Mouse (Mus musculus) liver, embryonic 11.5 days (tissue): Measurements from ENCODE around the gene Pld1. TPM values are rescaled to one million over a fixed set of nuclear protein-coding genes. Genes with fewer than 3 reads are reported as not detected.

Experiments
- ATAC-seq: fragments of 200-750 bp; cut with Nextera tagmentation; replicated peaks from 2 replicates; pipeline ENCODE4 v1.8.0; 2017; ENCODE audit warnings: moderate number of reproducible peaks, mild to moderate bottlenecking, moderate TSS enrichment, moderate library complexity; ENCODE audit not compliant: low FRiP score
- DNase-seq: peaks from one replicate; pipeline ENCODE4 v3.0.0-alpha.2; 2017; ENCODE audit warnings: low spot score
- H3K27ac ChIP-seq: fragments of 300-500 bp; sonication (generic); 2 replicates; pipeline ENCODE4 v1.5.1; 2014; ENCODE audit warnings: mild to moderate bottlenecking, low read depth, low read length, control low read depth
- H3K27me3 ChIP-seq: fragments of 300-500 bp; sonication (generic); replicated peaks from 2 replicates; pipeline ENCODE4 v1.6.1; 2014; ENCODE audit warnings: low read length, mixed read lengths; ENCODE audit not compliant: control insufficient read depth, insufficient read depth
- H3K36me3 ChIP-seq: fragments of 300-500 bp; sonication (generic); 2 replicates; pipeline ENCODE4 v1.6.1; 2014; ENCODE audit warnings: mild to moderate bottlenecking, low read length, moderate library complexity, mixed read lengths; ENCODE audit not compliant: control insufficient read depth, insufficient read depth
- H3K4me1 ChIP-seq: fragments of 300-500 bp; sonication (generic); replicated peaks from 2 replicates; pipeline ENCODE4 v1.6.1; 2014; ENCODE audit warnings: low read length, mixed read lengths; ENCODE audit not compliant: control insufficient read depth, insufficient read depth
- H3K4me2 ChIP-seq: fragments of 300-500 bp; sonication (generic); 2 replicates; pipeline ENCODE4 v1.6.1; 2014; ENCODE audit warnings: mild to moderate bottlenecking, control low read depth, moderate library complexity
- H3K4me3 ChIP-seq: fragments of 300-500 bp; sonication (generic); 2 replicates; pipeline ENCODE4 v1.5.1; 2014; ENCODE audit warnings: low read depth, low read length, control low read depth
- H3K9ac ChIP-seq: fragments of 300-500 bp; sonication (generic); 2 replicates; pipeline ENCODE4 v1.6.1; 2014; ENCODE audit warnings: low read depth, low read length, control low read depth
- H3K9me3 ChIP-seq: fragments of 300-500 bp; sonication (generic); 2 replicates; pipeline ENCODE4 v1.6.1; 2016; ENCODE audit warnings: low read length, inconsistent platforms, mixed read lengths; ENCODE audit not compliant: control insufficient read depth
- WGBS: fragments of 180-500 bp; shearing (Covaris S2); extraction: QIAGEN DNeasy Blood & Tissue Kit; methylation state at CpG from one replicate; pipeline ENCODE4 v1.1.7; 2014; 5-methylcytosine and 5-hydroxymethylcytosine counted together
- polyA plus RNA-seq: library from polyadenylated mRNA; unstranded; fragments of >200 nt; fragmentation: Nextera tagmentation; extraction: Ambion mirVana; gene quantifications from 2 replicates; pipeline ENCODE4 v1.2.1, GENCODE M21; 2014

Pld1 gene
- polyA plus RNA-seq, 1 experiment from 2014 or later: 4.9 TPM

GRCm38 (mm10) chr3:28095451-28095850 is 157.0 kb downstream of the Pld1 start:
- H3K9ac ChIP-seq: no peak overlapping the region

GRCm38 (mm10) chr3:28099175-28099574 is 160.7 kb downstream of the Pld1 start:
- H3K9me3 ChIP-seq: no peaks in the 10 kb centered on the region
- no peak for DNase-seq
- no peaks in the 10 kb centered on the region for H3K36me3 ChIP-seq
- H3K4me1 ChIP-seq: no peaks in the 10 kb centered on the region
- H3K9ac ChIP-seq: no peak overlapping the region
- H3K27ac ChIP-seq: no peak overlapping the region
- no peak overlapping the region for H3K4me3 ChIP-seq
- WGBS: 80% methylated on average over 9 of the region's 9 CpGs
- H3K4me2 ChIP-seq: no peak overlapping the region
- no peak for ATAC-seq
- H3K27me3 ChIP-seq: no peaks in the 10 kb centered on the region

More at GRCm38 (mm10) chr3:28095451-28095850, 157.0 kb downstream of the Pld1 start:
- no peaks in the 10 kb centered on the region for H3K36me3 ChIP-seq
- DNase-seq: no peak
- H3K9me3 ChIP-seq: no peaks in the 10 kb centered on the region
- H3K4me3 ChIP-seq: no peak overlapping the region
- WGBS: 93% methylated on average over 9 of the region's 9 CpGs
- H3K27ac ChIP-seq: no peak overlapping the region
- ATAC-seq: no peak
- H3K27me3 ChIP-seq: no peaks in the 10 kb centered on the region
- H3K4me1 ChIP-seq: no peaks in the 10 kb centered on the region
- H3K4me2 ChIP-seq: no peak overlapping the region

GRCm38 (mm10) chr3:28104992-28105391 is 166.5 kb downstream of the Pld1 start:
- WGBS: 44% methylated on average over 1 of the region's 1 CpGs
- no peaks in the 10 kb centered on the region for H3K4me1 ChIP-seq
- no peak overlapping the region for H3K27ac ChIP-seq
- no peak overlapping the region for H3K9ac ChIP-seq
- H3K36me3 ChIP-seq: no peaks in the 10 kb centered on the region
- DNase-seq (no peak), ATAC-seq (no peak)
- H3K9me3 ChIP-seq: no peaks in the 10 kb centered on the region
- no peaks in the 10 kb centered on the region for H3K27me3 ChIP-seq
- no peak overlapping the region for H3K4me3 ChIP-seq
- no peak overlapping the region for H3K4me2 ChIP-seq

GRCm38 (mm10) chr3:28107446-28108004 is 169.0 kb downstream of the Pld1 start:
- Histone ChIP-seq H3K9me3 (no peaks in the 10 kb centered on the region), H3K4me2 (no peak overlapping the region), H3K27ac (no peak overlapping the region), H3K27me3 (no peaks in the 10 kb centered on the region), H3K4me3 (no peak overlapping the region), H3K36me3 (no peaks in the 10 kb centered on the region), H3K4me1 (no peaks in the 10 kb centered on the region), H3K9ac (no peak overlapping the region)
- WGBS: 37% methylated on average over 6 of the region's 6 CpGs
- ATAC-seq: no peak
- DNase-seq: no peak

- H3K9me3 ChIP-seq: no peaks in the 10 kb centered on the region
- H3K36me3 ChIP-seq: no peaks in the 10 kb centered on the region
- ATAC-seq: no peak
- H3K4me1 ChIP-seq: no peaks in the 10 kb centered on the region
- H3K27me3 ChIP-seq: no peaks in the 10 kb centered on the region
- no peak overlapping the region for H3K4me2 ChIP-seq
- DNase-seq: no peak
- no peak overlapping the region for H3K4me3 ChIP-seq
- no peak overlapping the region for H3K9ac ChIP-seq
- WGBS: 66% methylated on average over 5 of the region's 5 CpGs
- H3K27ac ChIP-seq: no peak overlapping the region
Measured at GRCm38 (mm10) chr3:28111516-28111915, 173.0 kb downstream of the Pld1 start.

GRCm38 (mm10) chr3:28113881-28114280 is 175.4 kb downstream of the Pld1 start:
- no peaks in the 10 kb centered on the region for H3K4me1 ChIP-seq
- no peak overlapping the region for H3K9ac ChIP-seq
- DNase-seq: no peak
- no peaks in the 10 kb centered on the region for H3K9me3 ChIP-seq
- WGBS: 73% methylated on average over 2 of the region's 2 CpGs
- no peak overlapping the region for H3K27ac ChIP-seq
- H3K27me3 ChIP-seq: no peaks in the 10 kb centered on the region
- no peak overlapping the region for H3K4me3 ChIP-seq
- H3K4me2 ChIP-seq: no peak overlapping the region
- ATAC-seq: no peak
- no peaks in the 10 kb centered on the region for H3K36me3 ChIP-seq

- H3K4me3 ChIP-seq: no peak overlapping the region
- H3K27ac ChIP-seq: no peak overlapping the region
- 78% methylated on average over 5 of the region's 5 CpGs for WGBS
- ATAC-seq (no peak), DNase-seq (no peak)
- no peaks in the 10 kb centered on the region for H3K36me3 ChIP-seq
- H3K9me3 ChIP-seq: no peaks in the 10 kb centered on the region
- H3K4me1 ChIP-seq: no peaks in the 10 kb centered on the region
- no peak overlapping the region for H3K4me2 ChIP-seq
- no peak overlapping the region for H3K9ac ChIP-seq
- H3K27me3 ChIP-seq: no peaks in the 10 kb centered on the region
Measured at GRCm38 (mm10) chr3:28141716-28142115, 203.2 kb downstream of the Pld1 start.

GRCm38 (mm10) chr3:28142121-28142520 is 203.6 kb downstream of the Pld1 start:
- DNase-seq (no peak), ATAC-seq (no peak)
- H3K9ac ChIP-seq: no peak overlapping the region
- no peaks in the 10 kb centered on the region for H3K4me1 ChIP-seq
- H3K27ac ChIP-seq: no peak overlapping the region
- H3K4me3 ChIP-seq: no peak overlapping the region
- no peaks in the 10 kb centered on the region for H3K9me3 ChIP-seq
- H3K36me3 ChIP-seq: no peaks in the 10 kb centered on the region
- H3K27me3 ChIP-seq: no peaks in the 10 kb centered on the region
- H3K4me2 ChIP-seq: no peak overlapping the region
- WGBS: 69% methylated on average over 2 of the region's 2 CpGs

- no peak overlapping the region for H3K4me2 ChIP-seq
- ATAC-seq (no peak), DNase-seq (no peak)
- H3K4me1 ChIP-seq: no peaks in the 10 kb centered on the region
- H3K9ac ChIP-seq: no peak overlapping the region
- no peak overlapping the region for H3K4me3 ChIP-seq
- no peaks in the 10 kb centered on the region for H3K9me3 ChIP-seq
- no peak overlapping the region for H3K27ac ChIP-seq
- no peaks in the 10 kb centered on the region for H3K36me3 ChIP-seq
- H3K27me3 ChIP-seq: no peaks in the 10 kb centered on the region
Measured at GRCm38 (mm10) chr3:28144676-28145075, 206.2 kb downstream of the Pld1 start.
